Mouse (Mus musculus) spleen, adult 2 months (tissue): ENCODE measurements around the gene Prss38.

ENCODE experiments used
- CTCF ChIP-seq: fragments of 200-500 bp; IDR thresholded peaks from 2 replicates; pipeline ENCODE4 v1.5.1; 2011; ENCODE audit warnings: mild to moderate bottlenecking, inconsistent platforms; ENCODE audit not compliant: insufficient read depth, insufficient read length, insufficient replicate concordance; ENCODE audit errors: extremely low read depth
- POLR2A ChIP-seq: fragments of 200-500 bp; IDR thresholded peaks from 2 replicates; pipeline ENCODE4 v1.6.1; 2011; ENCODE audit warnings: low read depth, low read length, inconsistent platforms

DNA sequence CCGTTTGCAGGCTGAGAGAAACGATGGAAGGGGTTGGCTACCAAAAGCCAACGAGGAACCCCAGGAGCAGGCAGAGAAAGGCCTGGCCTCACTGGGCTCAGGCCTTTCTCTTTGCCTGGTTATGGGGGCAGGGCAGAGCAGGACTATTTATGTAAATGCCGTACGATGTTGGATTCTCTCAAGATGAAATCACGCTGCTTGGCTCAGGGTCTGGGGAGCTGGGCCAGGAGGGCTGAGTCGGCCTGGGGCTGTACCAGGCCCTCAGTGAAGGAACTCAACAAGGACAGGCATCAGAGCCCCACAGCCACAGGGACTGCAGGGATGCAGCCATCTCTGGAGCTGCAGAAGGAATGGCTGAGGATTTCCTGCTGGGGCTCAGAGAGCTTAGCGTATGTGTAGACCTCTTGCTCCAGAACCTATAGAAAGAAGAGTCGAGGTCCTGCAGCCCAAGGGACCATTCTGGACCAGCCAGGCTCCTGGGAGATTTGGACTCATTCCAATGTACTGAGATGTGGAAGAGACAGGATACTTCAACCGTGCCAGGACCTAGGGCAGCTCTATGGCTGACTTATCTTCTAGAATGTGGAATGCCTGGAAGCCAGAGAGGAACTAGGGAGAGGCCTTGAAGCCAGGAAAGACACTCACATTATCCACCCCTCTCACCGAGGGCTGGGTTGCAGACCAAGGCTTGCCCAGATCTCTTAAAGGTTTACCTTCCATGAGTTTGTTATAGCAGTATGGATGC, 29.1 kb downstream of the Prss38 start:
- TF ChIP-seq POLR2A (no peak), CTCF (no peak)
